Mouse (Mus musculus) embryo, embryonic 9.5 days (tissue): ENCODE results near the gene Nptx1.

Experiments
- DNase-seq: peaks from one replicate; pipeline ENCODE4 v3.0.0-alpha.2; 2017; ENCODE audit errors: extremely low spot score

Gene Nptx1

DNA sequence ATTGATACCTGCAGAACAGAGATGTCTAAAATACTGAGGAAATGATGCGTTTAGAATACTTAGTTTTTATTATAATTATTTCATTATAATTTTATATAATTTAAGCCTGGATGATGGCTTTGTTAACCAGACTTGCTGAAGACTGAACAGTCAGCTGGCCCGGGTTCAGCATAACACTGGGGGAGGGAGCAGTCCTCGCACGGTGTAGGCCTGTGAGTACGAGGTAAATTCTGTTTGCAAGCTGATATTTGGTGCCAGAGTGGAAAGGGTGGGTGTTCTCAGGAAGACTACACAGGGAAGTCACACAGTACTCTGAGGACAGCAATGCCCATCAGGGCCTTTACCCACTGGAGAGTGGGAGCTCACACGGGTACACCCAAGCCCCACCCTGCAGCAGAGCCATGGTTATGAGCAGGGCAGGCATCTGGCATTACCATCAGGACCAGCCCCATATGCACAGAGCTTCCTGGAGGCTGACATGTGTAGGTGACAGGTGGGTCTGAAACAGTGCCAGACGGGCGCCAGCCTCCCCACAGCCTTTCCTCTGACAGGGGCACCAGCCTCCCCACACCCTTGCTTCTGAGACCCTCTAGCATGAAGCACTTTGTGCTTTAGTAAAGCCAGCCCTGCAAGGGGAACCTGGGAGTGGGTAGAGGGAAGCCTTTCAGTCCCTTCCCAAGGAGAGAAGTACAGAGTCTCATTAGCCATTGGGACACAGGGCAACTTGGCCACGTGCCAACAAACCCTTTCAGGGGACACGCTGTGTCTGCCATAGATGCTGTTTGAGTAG, 3.2 kb upstream of the Nptx1 start:
- DNase-seq = no peak

DNA sequence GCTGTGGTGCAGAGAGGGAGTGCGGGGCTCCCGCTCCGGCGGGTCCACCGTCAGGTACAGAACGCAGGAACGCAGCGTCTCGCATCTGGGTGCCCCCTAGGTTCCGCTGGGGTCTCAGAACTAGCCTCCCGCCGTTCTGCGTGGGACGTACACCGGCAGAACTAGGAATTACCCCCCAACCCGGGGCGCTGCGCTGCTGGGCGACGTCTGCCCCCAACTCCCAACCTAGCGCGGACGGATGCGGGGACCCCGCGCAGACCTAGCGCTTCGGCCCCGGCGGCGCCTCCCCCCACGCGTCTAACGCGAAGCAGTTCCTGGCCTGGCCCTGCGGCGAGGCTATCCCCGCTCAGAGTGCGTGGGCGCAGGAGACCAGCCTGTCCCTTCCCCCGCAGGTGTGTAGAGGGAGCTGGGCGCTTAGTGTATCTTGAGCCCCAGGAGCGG, 1.8 kb upstream of the Nptx1 start:
- no peak for DNase-seq

DNA sequence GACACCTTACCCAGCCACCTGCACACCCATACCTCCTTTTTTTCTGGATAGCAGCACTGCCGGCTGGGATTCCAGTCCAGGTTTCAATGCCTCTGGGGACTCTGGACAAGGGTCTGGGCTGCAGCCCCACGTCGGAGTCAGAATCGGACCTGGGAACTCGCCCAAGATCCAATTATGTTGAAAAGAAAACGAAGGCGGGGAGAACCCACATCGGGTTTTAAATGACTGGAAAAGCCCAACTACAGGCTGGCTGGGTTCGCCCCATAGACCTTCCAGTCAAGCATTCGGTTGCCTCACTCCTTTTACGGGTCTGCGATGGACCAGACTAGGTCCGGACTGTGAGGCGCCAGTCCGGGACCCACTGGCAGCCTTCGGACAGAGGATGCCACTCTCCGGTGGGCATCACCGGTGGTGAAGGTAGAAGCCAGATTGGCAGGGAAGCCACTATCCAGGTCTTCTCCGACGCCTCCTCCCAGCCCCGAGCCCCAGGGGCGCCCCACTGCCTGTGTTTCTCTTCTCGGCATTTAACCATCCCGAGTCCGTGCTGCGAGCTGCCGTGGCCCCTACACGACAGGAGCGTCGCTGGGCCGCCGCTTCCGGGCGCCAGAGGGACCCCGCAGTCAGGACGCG, 1.3 kb upstream of the Nptx1 start:
- DNase-seq = peak; percentile 28

DNA sequence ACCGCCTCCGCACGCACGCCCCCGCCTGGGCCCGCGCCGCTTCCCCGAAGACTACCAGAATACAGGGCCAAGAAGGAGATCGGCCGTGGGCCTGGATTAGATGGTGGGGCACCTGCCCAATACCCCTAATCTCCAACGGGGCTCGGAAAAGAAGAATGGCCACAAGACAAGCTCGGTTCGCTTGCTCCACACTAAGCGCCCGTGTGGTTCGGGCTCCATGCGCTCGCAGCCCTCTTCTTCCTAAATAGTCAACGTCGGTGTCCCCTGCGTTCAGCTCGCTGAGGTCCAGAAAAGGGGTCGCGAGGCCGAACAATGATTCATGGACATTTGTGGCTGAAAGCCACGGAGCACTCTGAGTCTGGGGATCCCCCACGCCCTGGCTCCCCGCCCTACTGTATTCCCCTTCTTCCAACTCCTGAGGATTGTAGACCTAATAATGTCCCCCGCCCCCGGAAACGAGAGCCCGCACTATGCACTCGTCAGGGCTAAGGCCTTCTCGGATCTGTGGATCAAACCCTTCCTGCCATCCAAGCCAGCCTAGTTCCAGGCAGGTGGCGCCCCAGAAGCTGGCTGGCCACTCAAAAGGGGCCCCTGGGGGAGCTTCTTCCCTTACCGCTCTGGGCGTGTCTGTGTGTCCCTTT, 518 bp upstream of the Nptx1 start:
- peak; percentile 44 for DNase-seq

DNA sequence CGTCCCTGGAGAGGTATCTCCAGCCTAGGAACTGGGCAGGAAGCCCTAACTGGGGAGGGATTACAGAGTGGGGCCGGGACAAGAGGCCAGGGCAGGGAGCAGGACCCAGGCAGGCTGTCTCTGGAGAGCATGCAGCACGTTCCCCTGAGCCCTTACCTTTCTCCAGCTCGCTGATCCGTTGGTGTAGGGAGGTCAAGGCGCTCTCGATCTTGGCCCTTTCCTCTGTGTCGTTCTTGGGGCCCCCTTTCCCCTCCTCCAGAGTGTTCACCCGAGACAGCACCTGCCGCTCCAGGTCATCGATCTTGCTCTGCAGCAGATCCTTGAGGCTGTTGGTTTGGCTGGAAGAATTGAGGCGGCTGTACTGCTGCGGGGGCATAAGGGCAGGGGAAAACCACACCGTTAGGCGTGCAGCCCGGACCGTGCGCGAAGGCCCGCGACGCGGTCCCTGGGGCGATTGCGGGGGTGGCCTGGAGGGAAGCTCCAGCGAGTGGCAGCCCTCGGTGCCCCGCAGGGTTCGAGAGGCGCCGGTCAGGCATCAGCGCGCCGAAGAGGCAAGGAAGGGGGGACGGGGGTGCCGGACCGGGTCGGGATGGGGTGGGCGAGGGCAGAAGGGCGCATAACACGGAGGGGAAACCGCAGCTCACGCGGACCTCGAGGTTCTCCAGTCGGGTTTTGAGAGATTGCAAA, 914 bp downstream of the Nptx1 start:
- peak; percentile 24 for DNase-seq

DNA sequence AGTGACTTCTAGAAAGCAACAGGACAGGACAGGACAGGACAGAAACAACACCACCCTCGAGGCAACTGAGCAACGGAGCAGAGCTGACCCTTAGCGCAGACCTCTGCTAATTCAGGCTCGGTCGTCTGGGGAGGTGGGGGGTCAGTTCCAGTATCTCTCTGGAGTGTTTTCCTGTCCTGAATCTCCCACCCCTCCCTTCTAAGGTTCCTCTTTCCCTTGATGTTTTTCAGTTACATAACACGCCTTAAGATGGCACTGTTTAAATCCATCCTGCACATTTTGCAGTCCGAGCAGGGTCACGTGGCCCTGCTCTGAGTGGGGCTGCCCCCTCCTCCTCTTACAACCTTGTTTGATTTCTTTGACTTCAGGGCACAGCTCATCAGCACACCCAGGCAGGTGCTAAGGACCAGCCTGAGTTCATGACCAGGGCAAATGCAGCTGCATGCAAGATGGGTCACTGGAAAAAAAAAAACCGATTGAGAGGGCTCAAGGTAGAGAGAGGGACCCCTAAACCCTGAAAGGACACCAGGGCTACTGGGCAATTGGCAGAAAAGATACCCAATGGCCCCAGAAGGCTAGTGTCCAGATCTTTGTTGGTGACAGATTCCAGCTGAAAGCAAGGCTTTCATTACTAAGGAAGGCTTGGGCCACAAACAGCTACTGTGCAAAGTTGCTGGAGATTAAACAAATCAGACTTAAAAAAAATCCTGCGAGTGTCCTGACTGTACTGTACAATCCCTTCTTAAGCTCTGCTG, 1.6 kb downstream of the Nptx1 start:
- peak; percentile 28 for DNase-seq

DNA sequence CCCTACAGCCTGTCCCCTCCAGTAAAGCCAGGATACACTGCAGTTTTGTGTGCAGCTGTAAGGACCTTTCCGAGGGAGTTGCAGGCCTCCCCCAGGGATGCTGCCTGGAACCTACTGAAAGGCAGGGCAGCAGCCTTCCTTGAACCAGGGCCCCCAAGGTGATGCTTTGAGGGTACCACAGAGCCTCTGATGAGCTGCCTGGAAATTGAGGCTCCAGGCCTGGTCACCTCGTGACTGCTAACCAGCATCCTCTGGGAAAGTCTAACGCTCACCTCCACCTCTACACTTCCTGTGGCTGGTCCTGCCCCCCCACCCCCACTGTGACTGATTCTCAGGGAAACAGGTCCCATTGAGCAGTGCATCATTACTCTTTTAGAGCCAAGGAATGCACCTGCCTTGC, 2.3 kb downstream of the Nptx1 start:
- no peak for DNase-seq

DNA sequence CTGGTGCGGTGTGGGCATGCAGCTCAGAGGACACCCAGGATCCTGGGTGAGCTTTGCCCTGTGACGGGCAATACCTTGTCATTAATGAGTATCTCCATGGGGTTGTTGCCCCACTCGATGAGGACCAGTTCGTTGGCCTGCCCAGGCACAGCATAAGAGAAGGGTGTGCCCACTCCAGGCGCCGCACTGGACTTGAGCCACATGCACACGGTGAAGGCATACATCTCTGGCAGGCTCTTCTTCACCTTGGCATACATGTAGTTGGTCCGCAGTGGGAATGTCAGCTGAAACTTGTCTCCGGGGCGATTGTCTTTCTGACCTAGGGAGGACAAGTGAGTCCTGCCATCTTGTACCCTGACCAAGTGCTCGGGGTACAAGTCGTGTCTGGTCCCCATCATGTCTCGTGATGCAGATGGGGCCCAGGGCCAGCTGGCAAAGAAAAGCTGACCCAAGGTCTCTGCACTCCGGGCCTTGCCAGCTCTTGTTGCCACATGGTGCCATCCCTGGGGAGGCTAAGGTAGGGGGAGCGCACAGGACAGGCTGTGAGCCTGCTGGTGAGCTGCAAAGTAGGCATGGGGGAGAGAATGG, 2.9 kb downstream of the Nptx1 start:
- DNase-seq = no peak

DNA sequence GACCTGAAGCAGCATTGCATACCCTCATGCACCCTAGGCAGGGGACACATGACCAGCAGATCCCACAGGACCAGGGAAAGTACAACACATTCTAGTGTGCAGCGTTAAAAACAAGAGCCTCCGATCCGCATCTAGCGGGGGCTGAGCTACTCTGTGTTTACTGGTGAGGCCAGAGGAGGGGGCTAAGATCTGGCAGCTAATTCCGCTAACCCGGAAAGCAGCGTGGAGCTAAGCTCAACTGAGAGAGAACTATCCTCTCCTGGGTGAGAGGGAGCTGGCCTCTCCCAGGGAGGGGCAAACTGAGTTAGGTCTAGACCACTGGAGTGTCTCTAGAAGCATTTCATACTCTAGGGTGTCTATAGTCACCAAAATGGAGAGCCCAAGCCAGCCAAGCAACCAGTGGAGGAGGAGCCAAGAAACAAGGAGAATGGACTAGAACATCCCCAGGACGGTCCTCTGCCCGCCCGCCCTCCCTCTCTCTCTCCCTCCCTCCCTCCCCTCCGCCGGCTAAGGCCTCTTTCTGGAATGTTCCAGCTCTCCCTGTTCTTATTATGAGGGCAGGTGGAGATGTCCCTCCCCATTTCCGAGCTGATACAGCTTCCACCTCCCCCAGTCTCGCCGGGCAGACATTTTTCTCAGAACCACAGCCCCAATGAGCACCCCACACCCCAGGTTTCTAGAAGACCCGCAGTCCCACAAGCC, 3.6 kb downstream of the Nptx1 start:
- no peak for DNase-seq

DNA sequence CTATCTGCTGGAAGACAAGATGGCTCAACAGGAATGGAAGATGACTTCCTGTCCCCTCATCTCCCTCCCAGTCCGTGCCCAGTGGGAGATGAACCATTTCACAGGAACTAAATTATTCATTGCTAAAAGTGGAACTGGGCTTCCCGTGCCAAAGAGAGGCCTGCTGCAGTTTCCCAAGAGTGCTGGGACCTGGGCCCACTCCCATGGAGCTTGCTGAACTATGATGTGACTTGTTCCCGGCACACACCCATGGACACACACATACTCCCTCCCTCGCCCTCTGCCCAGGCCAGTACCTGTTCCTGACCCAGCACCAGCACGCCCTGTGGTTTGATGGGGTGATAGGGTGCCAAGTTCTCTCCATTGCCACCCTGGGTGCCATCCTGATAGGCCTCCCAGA, 4.7 kb downstream of the Nptx1 start:
- DNase-seq = no peak

DNA sequence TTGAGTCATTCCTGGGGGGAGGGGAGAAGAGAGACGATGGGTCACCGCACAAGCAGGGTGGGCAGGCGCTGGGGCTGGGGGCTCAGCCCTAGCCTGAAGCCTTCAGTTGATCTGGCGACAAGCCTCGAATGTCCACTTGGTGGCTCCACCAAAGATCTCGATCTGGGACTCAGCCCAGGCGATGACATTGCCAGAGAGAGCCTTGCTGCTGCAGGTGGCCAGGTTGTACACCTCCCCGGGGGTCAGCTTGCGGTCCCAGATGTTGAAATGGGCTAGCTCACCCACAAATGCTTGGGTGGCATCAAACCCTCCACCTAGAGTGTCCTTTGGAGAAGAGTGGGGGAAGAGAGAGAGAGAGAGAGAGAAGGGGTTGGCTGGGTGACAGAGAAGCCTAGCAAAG, 5.2 kb downstream of the Nptx1 start:
- DNase-seq = no peak

DNA sequence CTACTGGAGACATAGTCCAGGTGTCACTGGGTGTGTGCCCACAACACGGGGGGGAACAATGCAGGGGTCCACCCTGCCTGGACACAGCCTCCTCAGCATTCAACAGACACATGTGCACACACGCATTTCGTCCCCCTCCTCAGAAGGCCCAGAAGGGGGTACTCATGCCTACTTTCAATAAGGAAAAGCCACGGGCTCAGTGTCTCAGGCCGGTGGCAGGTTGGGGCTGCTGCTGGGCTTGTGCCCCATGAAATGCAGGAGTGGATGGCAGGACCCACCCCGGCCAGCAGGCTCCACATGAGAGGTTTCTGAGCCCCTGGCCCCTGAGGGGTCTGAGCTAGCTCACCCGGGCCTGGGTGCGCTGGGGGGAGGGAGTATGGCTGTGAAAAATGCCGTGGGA, 6.5 kb downstream of the Nptx1 start:
- no peak for DNase-seq

DNA sequence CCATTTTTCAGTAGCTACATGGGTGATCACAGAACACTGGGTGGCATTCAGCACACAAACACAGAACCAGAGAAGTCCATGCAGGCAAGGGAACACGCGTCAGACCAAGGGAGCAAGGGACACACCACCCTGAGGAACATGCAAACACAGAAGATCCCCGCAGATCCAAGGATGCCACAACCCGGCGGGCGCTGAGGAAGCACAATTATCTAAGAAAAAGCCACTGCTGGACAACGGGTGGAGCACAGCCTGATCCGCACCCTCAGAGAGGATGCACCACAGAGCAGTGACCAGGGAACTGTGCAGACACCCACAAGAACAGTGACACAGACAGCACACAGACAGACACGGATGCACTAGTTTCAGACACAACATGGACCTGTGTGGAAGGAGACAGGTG, 7.0 kb downstream of the Nptx1 start:
- DNase-seq = no peak

DNA sequence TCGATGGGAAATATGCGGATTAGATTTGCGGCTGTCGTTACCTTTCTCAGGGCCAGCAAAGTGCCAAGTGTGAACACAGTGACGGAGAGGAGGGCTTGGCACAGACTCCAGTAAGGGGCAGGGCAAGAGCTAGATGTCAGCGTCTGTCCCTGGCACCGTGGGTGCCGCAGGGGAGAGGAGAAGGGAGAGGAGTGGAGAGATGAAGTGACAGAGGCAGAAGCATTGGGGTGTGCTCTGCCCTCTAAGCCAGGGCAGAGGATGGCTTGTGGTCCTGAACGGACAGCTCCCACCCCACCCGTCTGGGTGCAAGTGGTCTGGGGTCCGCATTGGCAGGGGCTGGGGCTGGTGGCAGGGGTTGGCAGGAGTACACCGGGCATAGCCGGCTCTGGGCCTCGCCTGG, 7.6 kb downstream of the Nptx1 start:
- DNase-seq = peak; percentile 53

DNA sequence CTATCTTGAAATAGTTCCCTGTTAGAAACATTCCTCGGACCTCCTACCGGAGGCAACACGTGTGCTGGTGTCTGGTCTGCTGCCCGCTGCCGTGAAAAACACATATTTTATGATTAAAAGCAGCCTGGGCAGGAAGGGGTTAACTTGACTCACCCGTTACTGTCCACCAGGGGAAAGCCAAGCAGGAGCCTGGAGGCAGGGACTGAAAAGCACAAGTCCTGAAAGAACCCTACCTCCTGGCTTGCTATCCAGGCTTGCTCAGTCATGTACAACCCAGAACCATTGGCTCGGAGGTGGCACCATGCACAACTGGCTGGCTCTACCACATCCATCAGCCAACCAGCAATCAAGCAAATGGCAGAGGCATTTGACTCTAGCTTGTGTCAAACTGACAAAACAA, 13.8 kb downstream of the Nptx1 start:
- no peak for DNase-seq

DNA sequence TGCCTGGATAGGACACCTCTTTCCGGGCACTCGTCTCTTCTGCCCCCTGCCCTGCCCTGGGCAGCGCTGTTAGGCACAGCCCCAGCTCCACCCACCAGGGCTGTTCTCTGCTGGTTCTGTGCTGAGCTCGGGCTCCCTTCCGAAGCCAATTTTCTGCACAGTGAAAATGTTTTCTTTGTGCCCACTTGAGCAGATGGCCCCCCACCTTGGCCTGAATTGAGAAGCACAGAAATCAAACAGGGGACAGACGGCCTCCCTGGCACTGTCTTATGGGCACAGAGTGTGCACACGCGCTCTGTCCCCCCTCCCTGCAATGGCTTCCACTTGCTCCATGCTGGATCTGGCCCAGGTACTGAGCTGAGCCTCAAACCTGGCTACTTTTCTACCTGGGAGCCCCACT, 15.1 kb downstream of the Nptx1 start:
- no peak for DNase-seq

DNA sequence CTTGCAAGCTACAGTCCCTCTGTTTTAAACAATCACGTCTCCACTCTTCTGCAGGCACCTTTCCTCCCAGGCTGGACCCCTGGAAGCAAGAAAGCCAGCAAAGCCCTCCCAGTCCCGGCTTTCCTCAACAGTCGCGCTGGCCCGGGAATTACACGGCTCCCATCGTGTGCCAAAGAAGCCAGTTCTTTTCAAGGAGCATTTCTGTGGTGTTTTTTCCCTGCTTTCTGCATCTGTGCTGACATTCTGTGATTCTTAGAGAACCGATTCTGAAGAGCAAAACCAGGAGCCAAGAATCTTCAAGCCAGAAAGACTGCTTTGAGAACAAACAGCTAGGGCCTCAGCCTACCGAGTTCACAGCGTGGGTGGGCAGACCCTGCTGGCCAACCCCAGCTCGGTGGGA, 18.6 kb downstream of the Nptx1 start:
- DNase-seq = no peak

DNA sequence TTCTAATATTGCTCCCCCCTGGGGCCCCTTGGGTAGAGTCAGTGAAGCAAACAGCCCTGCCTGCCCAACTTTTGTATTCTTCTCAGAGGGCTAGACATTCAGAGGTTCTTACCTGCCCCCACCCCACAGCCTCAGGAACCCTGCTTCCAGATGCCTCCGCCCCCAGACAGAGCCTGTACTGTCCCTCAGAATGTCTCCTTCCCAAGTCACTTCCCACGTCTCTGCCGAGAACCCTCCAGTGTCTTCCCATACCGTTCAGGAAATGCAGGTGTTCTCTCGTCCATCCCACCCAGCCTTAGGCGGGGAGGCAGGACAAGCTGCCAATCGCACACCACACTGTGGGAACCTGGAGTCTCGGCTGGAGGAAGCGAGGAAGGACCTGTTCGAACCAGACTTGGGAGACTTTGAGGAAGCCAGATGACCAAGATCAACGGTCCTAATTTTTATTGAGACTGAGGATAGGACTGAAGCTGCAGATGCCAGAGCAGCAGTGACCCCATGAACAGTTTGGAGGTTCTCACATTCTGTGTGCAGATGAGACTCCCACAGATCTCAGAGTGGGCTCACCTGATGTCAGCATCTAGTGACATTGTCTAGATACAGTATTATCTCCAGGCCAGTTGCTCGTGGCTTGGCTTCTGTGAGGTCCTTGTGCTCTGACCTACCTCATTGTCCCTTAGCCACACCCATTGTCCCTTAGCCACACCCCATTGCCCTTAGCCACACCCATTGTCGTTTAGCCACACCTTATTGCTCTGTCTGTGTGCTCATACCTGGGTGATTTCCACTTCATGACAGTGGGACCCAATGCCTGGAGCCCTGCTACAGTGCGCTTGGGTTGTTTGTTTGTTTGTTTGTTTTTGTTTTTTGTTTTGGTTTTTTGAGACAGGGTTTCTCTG, 21.2 kb downstream of the Nptx1 start:
- DNase-seq = no peak

DNA sequence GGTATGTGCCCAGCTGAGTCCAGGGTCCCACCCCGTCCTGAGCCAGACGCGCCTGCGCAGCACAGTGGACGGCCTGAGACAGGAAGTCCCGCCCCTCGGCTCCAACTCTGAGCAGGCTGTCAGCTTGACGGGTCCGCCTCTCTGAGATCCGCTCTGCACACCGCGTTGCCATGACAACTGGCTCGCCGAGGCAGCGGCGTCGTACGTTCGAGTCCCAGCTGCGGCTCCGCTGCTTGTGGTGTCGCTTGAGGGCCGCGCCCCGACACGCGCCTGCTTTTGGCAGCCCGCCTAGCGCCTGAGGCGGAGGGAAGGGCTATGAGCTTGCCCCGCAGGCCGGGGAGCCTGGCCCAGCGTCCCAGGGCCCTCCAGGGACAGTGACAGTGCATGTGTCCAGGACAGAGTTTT, 23.0 kb downstream of the Nptx1 start:
- DNase-seq = peak; percentile 86

DNA sequence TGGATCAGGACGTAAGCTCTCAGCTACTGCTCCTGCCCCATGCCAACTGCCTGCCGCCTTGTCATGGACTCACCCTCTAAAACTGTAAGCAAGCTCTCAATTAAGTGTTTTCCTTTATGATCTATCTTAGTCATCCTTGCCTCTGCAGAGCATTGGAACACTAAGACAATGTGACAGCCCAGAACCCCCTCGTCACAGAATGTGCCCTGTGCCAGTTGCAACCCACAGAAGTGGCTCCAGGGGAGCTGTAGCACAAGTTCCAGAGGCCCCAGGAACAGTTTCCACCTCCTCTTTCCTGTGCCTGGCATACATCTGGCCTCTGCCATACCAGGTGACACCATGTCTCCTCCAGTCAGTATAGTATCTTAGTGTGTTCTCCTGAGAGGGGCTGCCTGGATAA, 24.2 kb downstream of the Nptx1 start:
- DNase-seq = no peak
